Mouse (Mus musculus) embryonic fibroblast, embryonic 13.5 days (primary cell): ENCODE results near the gene Rbpj.

Experiments
- CTCF ChIP-seq: IDR thresholded peaks from 2 replicates; pipeline ENCODE4 v1.5.1; 2011; ENCODE audit warnings: mild to moderate bottlenecking, control low read depth, low read length, moderate library complexity, borderline replicate concordance; ENCODE audit not compliant: insufficient read depth
- POLR2A ChIP-seq: IDR thresholded peaks from 2 replicates; pipeline ENCODE4 v1.6.1; 2011; ENCODE audit warnings: low read depth, mild to moderate bottlenecking, control low read depth, low read length, moderate library complexity

GRCm38 (mm10) chr5:53454706-53455105, 11.2 kb upstream of the Rbpj start:
- TF ChIP-seq POLR2A (no peak), CTCF (no peak)
